Mouse (Mus musculus): ENCODE measurements around the gene Tssk1.

The Tssk1 gene

DNA sequence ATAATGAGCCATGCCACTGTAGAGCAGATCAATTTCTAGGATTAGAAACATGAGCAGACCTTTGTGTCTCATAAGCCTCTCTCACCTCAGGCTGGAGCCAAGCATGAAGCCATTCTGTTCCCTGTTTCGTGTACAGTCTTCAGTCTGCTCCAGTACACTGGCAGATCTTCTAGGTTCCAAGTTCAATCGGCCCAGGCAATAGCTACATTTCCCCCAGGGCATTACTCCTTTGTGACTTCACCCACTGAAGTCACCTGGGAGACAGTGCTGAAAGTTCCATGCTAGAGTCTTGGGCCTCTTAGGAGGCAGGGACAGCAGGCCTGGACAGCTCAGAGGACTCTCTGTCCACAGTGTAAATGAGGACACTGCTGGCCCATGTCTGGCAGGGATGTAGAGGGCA, at the start of gene Tssk1:
Gene Tssk1, plus strand, starts transcription at position 301 of the 400 bp plus-strand sequence.
- DNase-seq (ENCODE audit: low read depth, low spot score) = no peak

DNA sequence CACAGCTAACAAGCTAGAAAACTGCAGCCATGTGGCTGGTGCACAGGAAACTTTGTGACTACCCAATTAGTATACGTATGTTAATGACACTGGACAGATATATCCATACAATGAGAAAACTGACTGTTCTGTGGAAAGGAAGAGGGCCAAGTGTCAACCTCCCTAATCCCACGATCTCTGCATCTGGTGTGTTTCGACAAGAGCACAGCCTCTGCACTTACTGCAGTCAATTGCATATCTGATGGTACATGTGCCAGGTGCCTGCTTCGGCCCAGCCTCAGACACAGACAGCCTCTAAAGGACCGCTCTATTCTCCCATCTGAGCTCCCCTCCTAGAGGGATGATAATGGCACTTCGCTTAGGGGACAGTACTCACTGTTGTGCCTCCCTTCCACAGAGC, 45.6 kb upstream of the Tssk1 start:
- DNase-seq (ENCODE audit: low read depth, low spot score) = no peak

DNA sequence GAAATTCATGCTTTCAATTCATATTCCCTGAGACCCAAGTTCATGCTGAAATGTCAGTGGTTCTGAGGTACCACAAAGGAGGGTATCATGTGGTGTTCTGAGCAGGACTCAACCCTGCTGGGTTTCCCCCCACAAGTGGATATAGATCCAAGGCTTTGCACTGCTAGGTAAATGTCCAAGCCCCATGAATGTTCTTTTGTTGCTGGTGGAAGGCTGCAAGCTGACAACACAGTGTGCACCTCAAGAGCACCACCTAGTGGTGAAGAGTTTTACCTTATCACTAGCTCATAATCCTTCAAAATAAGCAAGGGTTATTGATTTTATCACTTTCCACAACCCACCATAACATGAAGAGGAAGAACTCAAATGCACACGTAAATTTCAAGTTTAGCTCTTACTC, 45.1 kb upstream of the Tssk1 start:
- DNase-seq (ENCODE audit: low read depth, low spot score) = peak; percentile 59

DNA sequence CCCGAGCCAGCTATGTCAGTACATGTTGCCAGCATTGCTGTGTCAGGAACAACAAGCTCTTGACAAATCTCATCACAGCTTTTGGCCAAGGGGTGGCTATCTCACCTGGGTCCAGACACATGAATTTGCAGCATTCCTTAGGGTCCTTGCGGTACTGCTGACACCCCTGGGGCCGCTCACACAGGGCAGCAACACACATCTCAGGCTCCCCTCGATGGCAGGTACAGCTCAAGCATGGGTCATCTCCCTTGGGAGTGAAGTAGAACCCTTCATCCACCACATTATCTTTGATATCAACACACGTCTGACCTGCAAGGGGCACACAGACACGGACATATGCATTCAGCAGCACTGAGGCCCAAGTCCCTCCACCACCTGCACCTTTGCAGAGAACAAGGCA, 44.5 kb upstream of the Tssk1 start:
- no peak for DNase-seq (ENCODE audit: low read depth, low spot score)

DNA sequence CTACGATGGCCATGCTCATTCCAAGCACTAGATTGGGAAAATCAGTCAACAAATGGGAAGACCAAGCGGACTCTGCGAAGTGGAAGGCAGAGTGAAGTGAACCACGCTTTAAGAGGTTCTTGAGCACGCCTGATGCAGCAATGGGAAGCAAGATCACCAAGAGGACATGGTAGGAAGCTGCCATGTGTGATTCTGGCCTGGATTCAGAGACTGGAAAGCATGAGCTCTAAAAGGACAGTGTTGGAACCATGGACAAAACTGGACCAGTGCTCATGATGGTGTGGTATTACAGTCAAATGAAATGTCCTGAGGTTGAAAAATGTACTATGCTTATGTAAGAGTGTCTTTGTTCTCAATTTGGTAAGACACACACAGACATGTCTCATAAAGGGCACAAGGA, 42.7 kb upstream of the Tssk1 start:
- no peak for DNase-seq (ENCODE audit: low read depth, low spot score)

DNA sequence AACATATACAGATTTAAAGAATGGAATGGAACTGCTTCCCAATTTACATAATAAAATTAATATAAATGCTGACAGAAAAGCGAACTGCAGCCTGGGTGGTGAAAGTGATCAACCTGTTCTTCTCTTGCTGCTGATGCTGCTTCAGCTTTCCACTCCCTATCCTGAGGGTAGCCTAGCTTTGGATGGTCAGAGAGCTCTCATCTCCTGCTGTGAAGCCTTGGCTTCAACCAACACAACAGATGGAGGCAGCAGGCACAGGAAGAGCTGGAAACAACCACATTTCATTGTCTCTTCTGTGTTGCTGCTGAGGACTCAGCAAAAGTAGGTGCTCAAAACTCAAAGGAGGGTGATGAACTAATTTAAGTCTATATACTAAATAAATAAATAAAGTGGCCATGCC, 42.2 kb upstream of the Tssk1 start:
- DNase-seq (ENCODE audit: low read depth, low spot score) = no peak

DNA sequence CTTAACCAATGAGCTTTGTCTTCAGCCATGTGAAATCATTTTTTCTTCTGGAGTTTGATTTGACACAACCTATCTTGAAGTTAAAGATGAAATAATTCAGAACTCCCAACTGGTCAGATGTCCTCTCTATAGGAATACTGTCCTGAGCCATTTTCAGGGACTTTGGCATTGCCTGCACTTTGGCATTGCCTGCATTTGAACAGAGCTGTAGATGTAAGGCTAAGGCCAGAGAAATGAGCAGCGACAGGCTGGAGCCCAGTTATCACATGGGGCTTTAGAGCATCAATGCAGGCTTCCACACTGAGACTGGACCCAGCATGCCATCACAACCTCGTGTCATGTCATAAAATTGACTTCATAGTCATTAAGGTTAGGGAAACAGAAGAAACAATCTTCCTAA, 40.8 kb upstream of the Tssk1 start:
- no peak for DNase-seq (ENCODE audit: low read depth, low spot score)

DNA sequence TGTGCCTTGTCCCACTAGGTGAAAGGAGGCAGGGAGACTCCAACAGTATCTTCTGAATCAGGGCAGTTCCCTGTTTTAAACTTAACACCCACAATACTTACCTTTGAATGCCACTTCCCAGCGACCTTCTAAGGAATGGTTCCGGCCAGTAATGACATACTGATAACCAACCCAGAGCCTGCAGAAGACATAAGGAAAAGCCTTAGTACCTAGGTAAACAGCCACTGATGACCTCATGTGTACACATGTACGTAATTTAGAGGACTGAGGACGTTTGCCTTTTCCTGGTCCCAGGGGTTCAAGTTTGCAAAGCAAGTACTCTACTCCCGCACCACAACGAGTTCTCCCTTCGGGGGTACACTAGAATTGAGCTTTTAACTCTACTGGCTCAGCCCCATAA, 36.9 kb upstream of the Tssk1 start:
- DNase-seq (ENCODE audit: low read depth, low spot score) = no peak

DNA sequence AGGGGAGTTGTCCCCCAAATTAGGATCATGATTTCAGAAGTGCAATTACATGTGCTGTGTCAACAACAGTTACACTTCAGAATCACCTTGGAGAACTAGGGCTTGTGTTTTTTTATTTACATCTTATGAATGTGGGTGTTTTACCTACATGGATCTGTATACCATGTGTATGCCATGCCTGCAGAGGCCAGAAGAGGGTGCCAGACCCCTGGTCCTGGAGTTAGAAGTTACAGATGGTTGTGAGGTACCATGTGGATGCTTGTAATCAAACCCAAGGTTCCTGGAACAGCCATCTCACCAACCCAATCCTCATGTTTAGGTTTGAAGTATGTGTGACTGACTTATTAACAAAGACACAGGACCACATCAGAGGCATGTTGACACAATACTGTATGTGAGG, 35.4 kb upstream of the Tssk1 start:
- DNase-seq (ENCODE audit: low read depth, low spot score) = no peak

DNA sequence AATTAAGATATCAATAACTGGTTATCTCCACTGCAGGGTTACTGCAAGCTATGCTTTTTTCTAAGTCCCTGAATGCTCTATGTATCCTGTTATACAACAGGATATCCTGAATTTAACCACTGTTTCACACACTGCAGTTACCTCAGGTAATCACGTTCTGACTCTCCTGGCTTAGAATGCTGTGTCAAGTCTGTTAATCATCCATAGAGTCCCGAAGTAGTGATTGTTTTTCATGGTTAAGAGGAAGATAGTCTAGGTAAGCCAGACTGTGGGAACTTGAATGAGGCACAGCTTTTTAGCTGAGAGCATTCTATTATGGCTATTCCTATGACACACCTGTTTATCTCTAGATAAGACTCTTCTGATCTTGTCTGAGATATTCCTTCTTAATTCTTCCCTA, 28.7 kb upstream of the Tssk1 start:
- no peak for DNase-seq (ENCODE audit: low read depth, low spot score)

DNA sequence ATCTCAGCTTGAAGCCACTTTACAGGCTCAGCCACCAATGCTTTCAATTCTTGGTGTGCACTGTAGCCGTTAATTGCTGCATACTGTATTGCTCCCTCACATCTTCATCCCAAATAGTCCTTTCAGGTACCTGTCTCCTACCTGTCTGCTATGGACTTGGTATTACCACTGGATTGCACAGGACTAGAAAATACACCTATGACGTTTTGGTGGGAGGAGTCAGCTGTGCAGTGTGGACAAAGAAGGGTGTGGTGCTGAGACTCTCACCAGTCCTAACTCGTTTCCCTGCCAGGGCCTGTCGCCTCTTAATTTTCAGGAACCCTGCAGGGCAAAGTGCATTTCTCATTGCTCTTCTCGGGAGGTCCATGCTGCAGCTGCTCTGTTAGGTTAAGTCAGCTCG, 28.3 kb upstream of the Tssk1 start:
- DNase-seq (ENCODE audit: low read depth, low spot score) = no peak

DNA sequence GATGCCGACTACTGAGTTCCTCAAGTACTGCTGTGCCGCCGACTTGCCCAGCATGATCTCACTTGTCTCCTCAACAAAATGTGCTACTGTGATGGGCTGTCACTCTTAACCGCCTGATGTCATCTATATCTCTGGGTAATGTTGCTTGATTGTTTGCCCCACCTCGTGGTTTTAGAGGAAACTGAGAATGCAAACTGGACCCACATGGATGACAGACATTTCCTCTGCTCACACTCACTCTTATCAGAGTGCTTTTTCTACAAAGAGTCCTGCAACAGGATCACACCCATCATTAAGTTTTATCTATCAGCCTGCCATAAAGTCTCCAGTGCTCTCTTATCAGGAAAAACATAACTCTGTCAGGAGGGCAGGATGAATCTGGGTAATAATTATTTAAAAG, 22.8 kb upstream of the Tssk1 start:
- no peak for DNase-seq (ENCODE audit: low read depth, low spot score)

DNA sequence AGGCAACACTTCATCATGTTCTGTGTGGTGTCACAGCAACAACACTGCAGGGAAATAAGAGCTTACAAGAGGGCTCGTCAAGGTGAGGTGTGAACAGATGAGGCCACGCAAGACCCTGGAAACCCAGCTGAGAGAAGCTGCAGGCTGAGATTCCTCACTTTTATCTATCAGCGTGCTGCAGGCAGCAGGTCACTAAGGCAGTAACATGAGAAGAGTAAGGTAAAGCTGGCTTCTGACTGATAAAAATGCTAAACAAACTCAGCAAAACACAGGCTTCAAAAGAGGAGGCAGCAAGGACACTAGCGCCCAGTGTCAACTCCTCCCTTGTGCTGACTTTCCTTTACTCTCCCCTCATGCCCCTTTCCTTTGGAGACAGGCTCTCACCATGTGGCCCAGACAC, 21.0 kb upstream of the Tssk1 start:
- DNase-seq (ENCODE audit: low read depth, low spot score) = no peak

DNA sequence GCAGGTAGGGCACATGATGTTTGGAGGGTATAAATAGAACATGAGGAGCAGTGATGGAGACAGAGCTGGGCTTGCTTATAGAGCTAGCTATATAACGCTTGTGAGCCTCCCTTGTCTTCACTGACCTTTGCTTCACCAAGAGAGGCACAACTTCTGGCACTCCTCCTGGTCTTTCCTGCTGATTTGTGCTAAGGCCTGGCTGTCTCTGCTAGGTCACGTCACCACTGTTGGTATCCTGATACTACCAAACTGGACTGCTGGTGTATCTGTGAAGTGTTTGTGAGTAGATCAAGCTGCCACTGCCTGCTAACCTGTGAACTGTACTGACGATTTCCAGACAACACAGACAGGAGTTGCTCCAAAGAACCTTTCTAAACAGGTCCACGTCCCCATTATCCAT, 18.8 kb upstream of the Tssk1 start:
- no peak for DNase-seq (ENCODE audit: low read depth, low spot score)

DNA sequence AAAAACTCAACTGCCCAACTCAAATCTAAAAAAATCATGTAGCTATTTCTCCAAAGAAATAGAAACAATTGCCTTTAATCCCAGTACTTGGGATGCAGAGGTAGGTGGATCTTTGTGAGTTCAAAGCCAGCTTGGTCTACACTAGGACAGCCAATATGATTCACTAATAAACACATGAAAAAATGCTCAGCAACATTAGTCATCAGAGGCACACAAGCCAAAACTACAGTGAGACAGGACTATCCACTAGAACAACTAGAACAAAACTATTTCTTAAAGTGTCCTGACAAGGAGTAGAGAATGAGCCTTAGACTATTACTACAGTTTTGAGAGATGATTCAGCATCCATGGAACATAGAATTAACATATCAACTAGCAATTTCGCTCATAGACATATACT, 17.9 kb upstream of the Tssk1 start:
- no peak for DNase-seq (ENCODE audit: low read depth, low spot score)

DNA sequence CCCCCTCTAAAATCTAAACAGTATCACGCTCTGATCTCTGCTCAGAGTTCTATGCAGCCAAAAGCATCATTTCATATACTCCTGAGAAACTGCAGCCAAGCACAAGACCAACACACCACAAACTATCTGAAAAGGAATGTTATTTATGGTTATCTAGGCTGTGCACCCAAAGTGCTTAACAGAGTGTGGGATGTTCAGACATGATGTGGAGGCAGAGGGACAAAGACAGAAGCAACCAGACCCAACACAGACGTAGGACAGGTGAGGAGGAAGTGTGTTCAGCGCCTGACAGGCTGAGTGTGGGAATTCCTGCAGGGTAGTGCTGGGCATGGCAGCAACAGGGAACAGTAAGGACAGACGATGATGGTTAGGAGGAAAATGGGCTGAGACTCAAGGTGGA, 14.5 kb upstream of the Tssk1 start:
- DNase-seq (ENCODE audit: low read depth, low spot score) = no peak

DNA sequence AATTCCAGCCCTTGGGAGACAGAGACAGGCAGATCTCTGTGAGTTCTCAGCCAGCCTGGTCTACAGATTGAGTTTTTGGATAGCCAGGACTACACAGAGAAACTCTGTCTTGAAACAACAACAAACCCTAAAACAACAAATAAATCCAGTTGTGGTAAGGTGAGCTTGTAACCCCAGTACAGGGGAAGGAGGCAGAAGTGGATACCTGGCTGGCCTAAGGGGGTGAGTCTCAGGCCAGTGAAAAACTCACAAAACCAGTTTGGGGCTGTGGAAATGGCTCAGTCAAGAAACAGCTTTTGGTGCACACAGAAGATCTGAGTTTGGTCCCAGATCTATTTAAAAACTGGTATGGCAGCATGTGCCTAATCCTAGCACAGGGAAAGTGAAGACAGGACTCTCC, 11.8 kb upstream of the Tssk1 start:
- DNase-seq (ENCODE audit: low read depth, low spot score) = no peak

DNA sequence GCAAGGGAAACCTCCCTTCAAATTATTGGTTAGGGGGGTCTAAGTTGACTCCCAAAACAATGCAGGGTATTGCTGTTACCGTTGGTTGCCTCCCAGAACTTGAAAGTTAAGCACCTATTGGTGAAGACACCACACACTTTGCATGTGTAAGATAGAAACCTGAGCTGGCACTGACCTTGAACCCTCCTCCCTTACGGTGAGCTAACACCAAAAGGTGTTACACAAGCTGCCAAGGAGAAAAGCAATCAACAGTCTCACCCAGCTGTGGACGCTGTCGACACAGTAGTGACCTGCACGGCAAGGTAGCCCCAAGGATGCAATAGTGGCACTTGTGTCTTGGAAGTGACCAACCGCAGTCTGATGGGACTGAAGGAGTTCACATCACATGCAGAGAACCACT, 9.9 kb upstream of the Tssk1 start:
- no peak for DNase-seq (ENCODE audit: low read depth, low spot score)

DNA sequence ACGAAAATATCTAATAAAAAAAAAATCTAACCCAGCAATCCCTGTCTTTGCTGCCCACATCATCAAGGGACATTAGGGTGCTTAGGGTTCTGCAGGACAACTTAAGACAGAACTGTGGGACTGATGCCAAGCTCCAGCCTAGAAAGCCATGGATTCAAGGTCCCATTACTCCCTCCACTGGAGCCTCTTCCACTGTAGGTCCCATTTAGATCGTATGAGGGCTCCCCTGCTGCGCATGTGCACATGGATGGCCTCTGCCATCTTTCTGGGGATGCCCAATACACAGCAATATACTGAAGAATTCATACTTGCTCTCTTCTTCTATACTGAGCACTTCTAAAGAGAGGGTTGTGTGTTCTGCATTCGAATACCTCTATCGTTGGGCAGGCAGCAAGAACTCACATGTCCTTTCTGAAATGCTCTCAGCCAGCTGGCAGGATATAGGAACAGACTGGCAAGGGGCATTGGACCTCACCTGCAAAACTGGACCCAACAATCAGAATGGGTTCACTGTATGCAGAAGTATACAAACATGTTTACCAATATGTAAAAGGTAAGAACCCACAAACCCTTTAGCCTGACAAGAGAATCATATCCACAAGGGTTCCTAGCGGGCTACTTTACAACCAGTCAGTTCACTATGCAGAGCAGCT, 4.2 kb upstream of the Tssk1 start:
- no peak for DNase-seq (ENCODE audit: low read depth, low spot score)

DNA sequence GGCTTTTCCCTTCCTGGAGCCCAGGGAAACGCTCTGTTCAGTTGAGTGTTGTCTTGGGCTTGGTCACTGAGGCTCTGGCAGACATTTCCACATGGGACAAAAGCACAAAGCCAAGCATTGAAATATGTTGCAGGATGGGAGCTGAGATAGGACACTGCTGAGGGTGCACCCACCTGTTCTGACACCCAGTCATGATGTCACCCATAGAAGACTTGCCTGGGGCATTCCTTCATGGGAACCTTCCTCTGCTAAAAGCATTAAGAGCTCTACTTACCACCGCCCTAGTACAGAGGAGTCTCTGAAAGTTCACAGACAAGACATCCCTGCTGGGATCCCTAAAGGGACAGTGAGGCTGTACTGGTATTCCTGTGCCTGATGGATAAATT, 3.7 kb upstream of the Tssk1 start:
- no peak for DNase-seq (ENCODE audit: low read depth, low spot score)

DNA sequence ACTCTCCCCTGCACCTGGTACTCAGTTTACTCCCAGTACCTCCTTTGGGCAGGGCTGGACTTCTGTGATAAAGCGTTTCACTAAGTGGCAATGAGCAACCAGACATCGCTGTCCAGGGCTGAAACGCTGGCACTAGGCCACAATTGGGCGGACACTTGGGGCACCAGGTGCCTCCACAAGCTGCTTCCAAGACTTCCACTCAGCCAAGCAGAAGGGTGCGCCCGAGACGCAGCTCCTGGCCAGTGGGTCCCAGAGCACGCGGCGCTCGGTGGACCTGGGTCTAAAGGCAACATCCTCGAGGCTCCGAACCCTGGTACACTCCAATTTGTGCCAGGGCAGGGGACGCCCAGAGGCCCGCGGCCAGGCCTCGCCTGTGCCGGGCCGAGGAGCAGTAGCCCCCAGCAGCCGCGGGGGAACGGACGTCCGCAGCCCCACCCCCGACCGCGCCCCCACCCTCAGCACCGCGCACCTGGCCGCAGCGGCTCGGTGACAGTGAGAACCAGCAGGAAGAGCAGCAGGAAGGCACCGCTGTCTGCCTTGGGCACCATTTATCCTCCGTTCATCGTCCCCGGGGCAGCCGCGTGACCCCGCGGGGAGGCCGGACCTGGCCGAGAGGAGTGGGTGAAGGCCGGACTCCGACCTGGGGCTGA, 3.0 kb upstream of the Tssk1 start:
- no peak for DNase-seq (ENCODE audit: low read depth, low spot score)

DNA sequence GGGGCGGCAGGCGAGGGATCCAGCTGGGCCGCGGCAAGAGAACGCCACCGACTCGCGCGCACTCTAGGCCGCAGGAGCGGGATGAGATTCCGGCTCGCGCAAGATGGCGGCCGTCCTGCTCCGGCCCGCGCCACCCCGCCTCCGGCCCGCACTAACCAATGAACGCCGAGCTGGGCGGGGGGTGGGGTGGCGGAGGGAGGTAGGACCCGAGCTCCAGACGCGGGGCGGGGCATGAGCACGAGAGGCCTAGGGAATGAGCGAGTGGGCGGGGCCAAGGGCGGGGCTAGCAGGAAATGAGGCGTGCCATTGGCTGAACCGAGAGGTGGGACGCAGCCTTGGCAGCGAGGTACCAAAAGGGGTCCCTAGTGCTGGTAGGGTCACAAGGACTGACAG, 2.5 kb upstream of the Tssk1 start, which contains the start of gene Gm20518:
Gene Gm20518, minus strand, starts transcription at position 105 of the 393 bp plus-strand sequence.
- DNase-seq (ENCODE audit: low read depth, low spot score) = peak; percentile 97

DNA sequence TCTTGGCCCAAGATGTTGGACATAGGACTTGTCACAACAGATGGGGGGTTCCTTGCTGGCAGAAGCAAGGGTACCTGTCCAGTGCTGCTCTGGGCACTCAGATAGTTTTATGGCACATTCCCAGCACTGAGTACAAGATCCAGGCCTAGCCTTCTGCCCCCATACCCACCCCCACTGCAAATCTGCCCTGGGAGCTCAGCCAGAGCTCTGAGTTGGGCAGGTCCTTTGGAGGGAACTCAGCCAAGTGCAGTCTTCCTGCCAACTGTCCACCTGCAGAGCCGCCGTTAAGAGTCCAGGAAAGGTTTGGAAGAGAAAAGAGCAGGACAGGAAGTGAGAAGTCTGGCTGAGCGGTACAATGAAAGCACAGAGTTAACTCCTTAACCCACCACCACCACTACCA, 1.4 kb upstream of the Tssk1 start:
- no peak for DNase-seq (ENCODE audit: low read depth, low spot score)

DNA sequence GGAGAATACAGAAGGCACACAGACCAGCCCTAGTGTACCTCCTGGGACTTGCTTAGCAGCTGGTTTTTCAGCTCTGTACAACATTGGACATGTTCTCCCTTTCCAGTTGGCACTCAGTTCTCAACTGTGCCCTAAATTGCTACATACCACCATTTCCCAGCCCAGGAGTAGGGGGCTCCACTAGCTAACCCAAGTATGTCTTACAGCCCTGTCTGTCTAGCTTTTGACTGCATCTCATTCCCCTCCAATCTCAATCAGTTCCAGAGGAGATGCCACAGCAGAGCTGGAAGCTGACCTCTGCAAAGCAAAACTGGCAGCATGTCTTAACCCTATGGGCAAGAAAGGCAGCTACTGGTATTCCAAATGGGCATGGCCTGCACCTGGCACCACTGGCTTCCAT, 2.1 kb downstream of the Tssk1 start:
- no peak for DNase-seq (ENCODE audit: low read depth, low spot score)

All from retina, postnatal 7 days (tissue).